Mouse (Mus musculus) erythroblast, embryonic 14.5 days (primary cell): Measurements from ENCODE around the gene Ccdc3. TPM values are rescaled to one million over a fixed set of nuclear protein-coding genes. Genes with fewer than 3 reads are reported as not detected.
"Not testable (repeated sequence)": the region's sequence is repeated elsewhere in the genome, so short reads cannot be mapped to it uniquely, and the experiment has no call there.

Source experiments
- H3K27me3 ChIP-seq: 2 replicates; pipeline ENCODE4 v1.6.1; 2012; ENCODE audit warnings: inconsistent platforms; ENCODE audit not compliant: control insufficient read depth
- H3K36me3 ChIP-seq: 2 replicates; pipeline ENCODE4 v1.6.1; 2012; ENCODE audit warnings: mild to moderate bottlenecking, inconsistent platforms; ENCODE audit not compliant: control insufficient read depth
- H3K4me1 ChIP-seq: 2 replicates; pipeline ENCODE4 v1.6.1; 2012; ENCODE audit warnings: inconsistent platforms; ENCODE audit not compliant: control insufficient read depth
- H3K4me3 ChIP-seq: replicated peaks from 2 replicates; pipeline ENCODE3; 2012; ENCODE audit warnings: moderate library complexity, mild to moderate bottlenecking, inconsistent platforms
- H3K9me3 ChIP-seq: 2 replicates; pipeline ENCODE4 v1.6.1; 2012; ENCODE audit warnings: low read length, inconsistent platforms, mixed read lengths; ENCODE audit not compliant: control insufficient read depth
- GATA1 ChIP-seq: IDR thresholded peaks from 2 replicates; pipeline ENCODE4 v1.6.1; 2012; ENCODE audit warnings: low read length, inconsistent platforms, mixed read lengths
- TAL1 ChIP-seq: IDR thresholded peaks from 3 replicates; pipeline ENCODE4 v1.6.1; 2012; ENCODE audit warnings: low read length, inconsistent platforms, mixed read lengths
- polyA plus RNA-seq: library from polyadenylated mRNA; stranded (reverse); fragments of >175 nt; gene quantifications from 2 replicates; pipeline ENCODE4 v1.2.3, GENCODE M21; 2012

Gene Ccdc3
- polyA plus RNA-seq, 1 experiment = 0.02 TPM

GRCm38 (mm10) chr2:5219847-5220375, 82.3 kb downstream of the Ccdc3 start:
- no peaks in the 10 kb centered on the region for H3K4me1 ChIP-seq
- no peaks in the 10 kb centered on the region for H3K9me3 ChIP-seq
- H3K4me3 ChIP-seq = no peak overlapping the region
- H3K27me3 ChIP-seq = no peaks in the 10 kb centered on the region
- H3K36me3 ChIP-seq = no peaks in the 10 kb centered on the region
- no peak for TF ChIP-seq GATA1
- no peak for TF ChIP-seq TAL1

- no peaks in the 10 kb centered on the region for H3K4me1 ChIP-seq
- TF ChIP-seq GATA1 (no peak), TAL1 (no peak)
- H3K9me3 ChIP-seq = no peaks in the 10 kb centered on the region
- no peaks in the 10 kb centered on the region for H3K36me3 ChIP-seq
- no peak overlapping the region for H3K4me3 ChIP-seq
- no peaks in the 10 kb centered on the region for H3K27me3 ChIP-seq
Observed at GRCm38 (mm10) chr2:5222571-5222970, 85.0 kb downstream of the Ccdc3 start.

GRCm38 (mm10) chr2:5236846-5237482, 99.4 kb downstream of the Ccdc3 start:
- H3K36me3 ChIP-seq = no peaks in the 10 kb centered on the region

GRCm38 (mm10) chr2:5237870-5238269, 100.3 kb downstream of the Ccdc3 start:
- Histone ChIP-seq H3K9me3 (no peaks in the 10 kb centered on the region), H3K27me3 (no peaks in the 10 kb centered on the region), H3K36me3 (no peaks in the 10 kb centered on the region), H3K4me3 (no peak overlapping the region), H3K4me1 (no peaks in the 10 kb centered on the region)
- TF ChIP-seq TAL1 = no peak
- TF ChIP-seq GATA1 = no peak

More at GRCm38 (mm10) chr2:5236846-5237482, 99.4 kb downstream of the Ccdc3 start:
- Histone ChIP-seq H3K9me3 (no peaks in the 10 kb centered on the region), H3K4me3 (no peak overlapping the region), H3K4me1 (no peaks in the 10 kb centered on the region), H3K27me3 (no peaks in the 10 kb centered on the region)
- TF ChIP-seq TAL1 = no peak
- no peak for TF ChIP-seq GATA1

GRCm38 (mm10) chr2:5239492-5239891, 101.9 kb downstream of the Ccdc3 start:
- H3K4me1 ChIP-seq = no peaks in the 10 kb centered on the region
- H3K36me3 ChIP-seq = no peaks in the 10 kb centered on the region
- no peak overlapping the region for H3K4me3 ChIP-seq
- H3K9me3 ChIP-seq = no peaks in the 10 kb centered on the region
- no peaks in the 10 kb centered on the region for H3K27me3 ChIP-seq
- no peak for TF ChIP-seq GATA1
- no peak for TF ChIP-seq TAL1

GRCm38 (mm10) chr2:5241469-5241897, 103.9 kb downstream of the Ccdc3 start:
- H3K4me1 ChIP-seq = no peaks in the 10 kb centered on the region
- H3K27me3 ChIP-seq = no peaks in the 10 kb centered on the region
- H3K4me3 ChIP-seq = no peak overlapping the region
- no peak for TF ChIP-seq GATA1
- no peak for TF ChIP-seq TAL1
- H3K36me3 ChIP-seq = no peaks in the 10 kb centered on the region
- no peaks in the 10 kb centered on the region for H3K9me3 ChIP-seq

- not testable (repeated sequence) for H3K4me3 ChIP-seq, H3K36me3 ChIP-seq, H3K27me3 ChIP-seq, H3K9me3 ChIP-seq, H3K4me1 ChIP-seq
Observed at GRCm38 (mm10) chr2:5249199-5249598, 111.6 kb downstream of the Ccdc3 start.

- no peaks in the 10 kb centered on the region for H3K36me3 ChIP-seq
- no peak overlapping the region for H3K4me3 ChIP-seq
- H3K9me3 ChIP-seq = peaks cover 7% of the 10 kb centered on the region
- no peaks in the 10 kb centered on the region for H3K27me3 ChIP-seq
- no peak for TF ChIP-seq TAL1
- TF ChIP-seq GATA1 = no peak
- peaks cover 7% of the 10 kb centered on the region for H3K4me1 ChIP-seq
Observed at GRCm38 (mm10) chr2:5249969-5250368, 112.4 kb downstream of the Ccdc3 start.

GRCm38 (mm10) chr2:5258250-5258649, 120.7 kb downstream of the Ccdc3 start:
- no peaks in the 10 kb centered on the region for H3K9me3 ChIP-seq
- no peaks in the 10 kb centered on the region for H3K36me3 ChIP-seq
- no peak overlapping the region for H3K4me3 ChIP-seq
- TF ChIP-seq TAL1 (no peak), GATA1 (no peak)
- no peaks in the 10 kb centered on the region for H3K27me3 ChIP-seq
- no peaks in the 10 kb centered on the region for H3K4me1 ChIP-seq

- Histone ChIP-seq H3K4me3 (no peak overlapping the region), H3K27me3 (no peaks in the 10 kb centered on the region), H3K9me3 (no peaks in the 10 kb centered on the region), H3K4me1 (no peaks in the 10 kb centered on the region), H3K36me3 (no peaks in the 10 kb centered on the region)
- TF ChIP-seq GATA1 = no peak
- TF ChIP-seq TAL1 = no peak
Observed at GRCm38 (mm10) chr2:5262279-5262678, 124.7 kb downstream of the Ccdc3 start.
